Mouse (Mus musculus) liver, adult 2 months (tissue): ENCODE measurements around the gene Abcb5.

Source experiments
- CTCF ChIP-seq: fragments of 200-500 bp; IDR thresholded peaks from 2 replicates; pipeline ENCODE4 v1.5.1; 2011; ENCODE audit warnings: low read depth, low read length, control low read depth
- POLR2A ChIP-seq: fragments of 200-500 bp; IDR thresholded peaks from 2 replicates; pipeline ENCODE4 v1.6.1; 2011; ENCODE audit warnings: low read length, control low read depth; ENCODE audit not compliant: insufficient read depth; ENCODE audit errors: extremely low read depth

GRCm38 (mm10) chr12:118902249-118902648 is 64.0 kb downstream of the Abcb5 start:
- TF ChIP-seq CTCF = no peak
- no peak for TF ChIP-seq POLR2A
